Comparison of ENCODE assay signal across 8 mouse cellular contexts in genomic region chr11:97818571-97818970, GRCm38 (mm10). TPM values are rescaled to one million over a fixed set of nuclear protein-coding genes. Genes with fewer than 3 reads are reported as not detected.
DNase-seq lines count a peak whose midpoint lies in the region; ATAC-seq and TF ChIP-seq lines count a peak whose summit lies in the region.

No protein-coding gene starts in this region.

- H3K9me3 ChIP-seq in ES-E14 (ENCODE audit: control insufficient read depth, insufficient read depth, low read depth, low read length): no peaks in the 10 kb centered on the region
- H3K9me3 ChIP-seq in forebrain, embryonic 11.5 days (ENCODE audit: control insufficient read depth, low read length): no peaks in the 10 kb centered on the region
- no peaks in the 10 kb centered on the region for H3K9me3 ChIP-seq in midbrain, embryonic 10.5 days (replicated peaks)

- whole genome bisulfite sequencing in cerebellum, adult 2 months: 17% methylated on average over 4 of the region's 4 CpGs
- whole genome bisulfite sequencing in forebrain, embryonic 11.5 days: 2% methylated on average over 4 of the region's 4 CpGs
- WGBS in midbrain, embryonic 10.5 days: 3% methylated on average over 4 of the region's 4 CpGs

- DNase-seq in cerebellum, adult 2 months: peak in 1 of 2 experiments; percentile 50
- no peak for DNase-seq in ES-E14 (ENCODE audit: low read depth, low spot score)
- DNase-seq in forebrain, embryonic 11.5 days (ENCODE audit: low spot score): peak; percentile 74
- DNase-seq in kidney, postnatal 10 days: peak; percentile 73
- DNase-seq in midbrain, embryonic 10.5 days (ENCODE audit: low spot score): peak; percentile 80
- DNase-seq in urinary bladder, postnatal 4 days (ENCODE audit: low spot score in 2 of 2): no peak
- no peak for DNase-seq in spleen, postnatal 14 days (ENCODE audit: low spot score in 2 of 2)

- no peak overlapping the region for H3K4me2 ChIP-seq in forebrain, embryonic 11.5 days (ENCODE audit: low read depth, low read length, severe bottlenecking)

- H3K4me3 ChIP-seq in cerebellum, adult 2 months (replicated peaks; ENCODE audit: insufficient read depth, low read depth, low read length): no peak overlapping the region
- no peak overlapping the region for H3K4me3 ChIP-seq in ES-E14 (ENCODE audit: insufficient read depth in 1 of 2, low read depth in 1 of 2, low read length in 2 of 2, poor library complexity in 1 of 2, severe bottlenecking in 1 of 2)
- no peak overlapping the region for H3K4me3 ChIP-seq in forebrain, embryonic 11.5 days (ENCODE audit: low read depth, low read length)
- H3K4me3 ChIP-seq in midbrain, embryonic 10.5 days: peak overlapping the region; percentile 26; the same call in 1 of the 2 replicates

- H3K4me1 ChIP-seq in cerebellum, adult 2 months (ENCODE audit: control insufficient read depth, insufficient read depth, low read length): peaks cover 50% of the 10 kb centered on the region
- H3K4me1 ChIP-seq in ES-E14 (ENCODE audit: control insufficient read depth in 2 of 2, insufficient read depth in 2 of 2, low read length in 2 of 2, poor library complexity in 1 of 2): peaks cover 14 to 47% of the 10 kb centered on the region in 2 experiments
- H3K4me1 ChIP-seq in forebrain, embryonic 11.5 days (replicated peaks; ENCODE audit: control insufficient read depth, insufficient read depth, low read length): peaks cover 26% of the 10 kb centered on the region
- peaks cover 88% of the 10 kb centered on the region for H3K4me1 ChIP-seq in midbrain, embryonic 10.5 days

- H3K27me3 ChIP-seq in cerebellum, adult 2 months (ENCODE audit: control insufficient read depth, insufficient read depth, low read length): no peaks in the 10 kb centered on the region
- H3K27me3 ChIP-seq in forebrain, embryonic 11.5 days (ENCODE audit: control insufficient read depth, insufficient read depth, low read length): no peaks in the 10 kb centered on the region
- H3K27me3 ChIP-seq in midbrain, embryonic 10.5 days (ENCODE audit: low read depth, poor library complexity, severe bottlenecking): 0 out of 2 replicates have a peak, but pooled peaks cover 6% of the 10 kb centered on the region

- peak overlapping the region; percentile 26 for H3K27ac ChIP-seq in cerebellum, adult 2 months (ENCODE audit: insufficient read depth, low read length)
- no peak overlapping the region for H3K27ac ChIP-seq in ES-E14 (ENCODE audit: insufficient read depth, low read depth, low read length, poor library complexity, severe bottlenecking)
- peak overlapping the region; percentile 78 for H3K27ac ChIP-seq in forebrain, embryonic 11.5 days (ENCODE audit: low read depth, low read length)
- H3K27ac ChIP-seq in midbrain, embryonic 10.5 days (replicated peaks): peak overlapping the region; percentile 90

- H3K9ac ChIP-seq in ES-E14 (ENCODE audit: insufficient read depth, low read depth, low read length, poor library complexity, severe bottlenecking): 0 out of 2 replicates have a peak overlapping the region, but pooled peaks have one; percentile 2
- peak overlapping the region; percentile 62 for H3K9ac ChIP-seq in forebrain, embryonic 11.5 days (ENCODE audit: low read length)

- in situ Hi-C loops in ES-E14 (cut with MboI; ENCODE audit: low sequenced_read_pairs in 2 of 2, unreplicated experiment in 2 of 2): no loop called here

- TF ChIP-seq POLR2A in cerebellum, adult 2 months (IDR thresholded peaks at IDR 0.05; ENCODE audit: borderline replicate concordance, insufficient read depth, low read length): no peak

- ATAC-seq in cerebellum, adult (ENCODE audit: insufficient number of reproducible peaks, low FRiP score, low TSS enrichment): no peak
- ATAC-seq in forebrain, embryonic 11.5 days (replicated peaks; ENCODE audit: low FRiP score): peak; percentile 68

- TF ChIP-seq CTCF in cerebellum, adult 2 months (IDR thresholded peaks at IDR 0.05; ENCODE audit: borderline replicate concordance, insufficient read depth, low read depth, low read length): no peak

- peaks cover 56% of the 10 kb centered on the region for H3K36me3 ChIP-seq in ES-E14 (ENCODE audit: control insufficient read depth, insufficient read depth, low read length, poor library complexity, severe bottlenecking)
- peaks cover 2% of the 10 kb centered on the region; the same call in 1 of the 2 replicates for H3K36me3 ChIP-seq in forebrain, embryonic 11.5 days (ENCODE audit: control insufficient read depth, insufficient read depth, low read length)
- H3K36me3 ChIP-seq in midbrain, embryonic 10.5 days: peaks cover 50% of the 10 kb centered on the region

TF ChIP-seq in ES-E14, 5 proteins besides CTCF, POLR2A, EP300 and RAD21:
- TF ChIP-seq CHD2 (IDR thresholded peaks at IDR 0.05; ENCODE audit: low read depth, low read length): no peak
- TF ChIP-seq HCFC1 (IDR thresholded peaks at IDR 0.05; ENCODE audit: borderline replicate concordance, insufficient read depth, low read length): no peak
- no peak for TF ChIP-seq ZC3H11A (IDR thresholded peaks at IDR 0.05; ENCODE audit: borderline replicate concordance, low read depth, low read length)
- no peak for TF ChIP-seq ZNF384 (IDR thresholded peaks at IDR 0.05; ENCODE audit: low read depth, low read length)
- TF ChIP-seq MAFK (IDR thresholded peaks at IDR 0.05; ENCODE audit: insufficient read depth, low read depth, low read length): no peak

RNA-seq across cellular contexts. Expression of gene Lasp1, which starts 19.8 kb away (rescaled TPM):
- 74.9 and 78.5 TPM in 2 replicates for polyA plus RNA-seq in cerebellum, adult 2 months (2012; rRNA removed)
- 108 and 147 TPM in 2 replicates for total RNA-seq in ES-E14 (2012; rRNA removed)
- 77.6 and 77.8 TPM in 2 replicates for polyA plus RNA-seq in forebrain, embryonic 11.5 days (2014; fragmentation: Nextera tagmentation; extraction: Ambion mirVana)
- polyA plus RNA-seq in midbrain, embryonic 10.5 days (2016; fragmentation: Nextera tagmentation; extraction: Ambion mirVana): 75.1 and 88.8 TPM in 2 replicates

RNA-seq across cellular contexts. Expression of gene B230217C12Rik, which starts 22.0 kb away (rescaled TPM):
- polyA plus RNA-seq in cerebellum, adult 2 months (2012; rRNA removed): 117 TPM in 2 replicates
- 3.0 and 4.1 TPM in 2 replicates for total RNA-seq in ES-E14 (2012; rRNA removed)
- polyA plus RNA-seq in forebrain, embryonic 11.5 days (2014; fragmentation: Nextera tagmentation; extraction: Ambion mirVana): 13.3 and 17.7 TPM in 2 replicates
- polyA plus RNA-seq in midbrain, embryonic 10.5 days (2016; fragmentation: Nextera tagmentation; extraction: Ambion mirVana): 12.6 and 14.3 TPM in 2 replicates

RNA-seq across cellular contexts. Expression of gene Rpl23, which starts 36.3 kb away (rescaled TPM):
- polyA plus RNA-seq in cerebellum, adult 2 months (2012; rRNA removed): 234 and 281 TPM in 2 replicates
- 1,213 and 1,430 TPM in 2 replicates for total RNA-seq in ES-E14 (2012; rRNA removed)
- polyA plus RNA-seq in forebrain, embryonic 11.5 days (2014; fragmentation: Nextera tagmentation; extraction: Ambion mirVana): 400 and 454 TPM in 2 replicates
- 378 and 451 TPM in 2 replicates for polyA plus RNA-seq in midbrain, embryonic 10.5 days (2016; fragmentation: Nextera tagmentation; extraction: Ambion mirVana)

RNA-seq across cellular contexts. Expression of gene 1700001P01Rik, which starts 42.9 kb away (rescaled TPM):
- 0.80 and 0.81 TPM in 2 replicates for polyA plus RNA-seq in cerebellum, adult 2 months (2012; rRNA removed)
- total RNA-seq in ES-E14 (2012; rRNA removed): 2.3 TPM in 2 replicates
- polyA plus RNA-seq in forebrain, embryonic 11.5 days (2014; fragmentation: Nextera tagmentation; extraction: Ambion mirVana): 0.44 TPM in 1 of 2 replicates, not detected in the other
- 0.20 and 0.46 TPM in 2 replicates for polyA plus RNA-seq in midbrain, embryonic 10.5 days (2016; fragmentation: Nextera tagmentation; extraction: Ambion mirVana)

RNA-seq across cellular contexts. Expression of gene Cwc25, which starts 52.2 kb away (rescaled TPM):
- 17.2 and 17.7 TPM in 2 replicates for polyA plus RNA-seq in cerebellum, adult 2 months (2012; rRNA removed)
- total RNA-seq in ES-E14 (2012; rRNA removed): 14.0 and 18.5 TPM in 2 replicates
- 16.3 and 19.5 TPM in 2 replicates for polyA plus RNA-seq in forebrain, embryonic 11.5 days (2014; fragmentation: Nextera tagmentation; extraction: Ambion mirVana)
- polyA plus RNA-seq in midbrain, embryonic 10.5 days (2016; fragmentation: Nextera tagmentation; extraction: Ambion mirVana): 20.5 and 21.8 TPM in 2 replicates

Comparison
In these comparisons a context has a peak if more than half of its experiments do, and no peak if none do; other contexts are left out.
1. DNase-seq: peak in forebrain, embryonic 11.5 days (single experiment), kidney, postnatal 10 days (single experiment) and midbrain, embryonic 10.5 days (single experiment); none in ES-E14 (single experiment), urinary bladder, postnatal 4 days (0 of 2) and spleen, postnatal 14 days (0 of 2).